Mouse (Mus musculus) kidney, embryonic 16.5 days (tissue): ENCODE data around the gene Trpv4. TPM values are rescaled to one million over a fixed set of nuclear protein-coding genes. Genes with fewer than 3 reads are reported as not detected.

ENCODE experiments used
- ATAC-seq: fragments of 200-750 bp; cut with Nextera tagmentation; 2 replicates; pipeline ENCODE4 v1.8.0; 2017; ENCODE audit warnings: moderate TSS enrichment; ENCODE audit not compliant: low FRiP score, low TSS enrichment
- H3K27ac ChIP-seq: fragments of 300-500 bp; sonication (generic); 2 replicates; pipeline ENCODE4 v1.5.1; 2014; ENCODE audit warnings: low read length
- H3K27me3 ChIP-seq: fragments of 300-500 bp; sonication (generic); 2 replicates; pipeline ENCODE4 v1.6.1; 2014; ENCODE audit warnings: low read length, control low read depth, mixed read lengths; ENCODE audit not compliant: insufficient read depth
- H3K36me3 ChIP-seq: fragments of 300-500 bp; sonication (generic); 2 replicates; pipeline ENCODE4 v1.6.1; 2014; ENCODE audit warnings: low read length, control low read depth, mixed read lengths; ENCODE audit not compliant: insufficient read depth
- H3K4me1 ChIP-seq: fragments of 300-500 bp; sonication (generic); 2 replicates; pipeline ENCODE4 v1.6.1; 2014; ENCODE audit warnings: low read length, control low read depth, mixed read lengths; ENCODE audit not compliant: insufficient read depth
- H3K4me2 ChIP-seq: fragments of 300-500 bp; sonication (generic); replicated peaks from 2 replicates; pipeline ENCODE4 v1.6.1; 2014; ENCODE audit warnings: low read depth, low read length
- H3K4me3 ChIP-seq: fragments of 300-500 bp; sonication (generic); 2 replicates; pipeline ENCODE4 v1.5.1; 2014; ENCODE audit warnings: mild to moderate bottlenecking, low read length
- H3K9ac ChIP-seq: fragments of 300-500 bp; sonication (generic); replicated peaks from 2 replicates; pipeline ENCODE4 v1.6.1; 2014; ENCODE audit warnings: low read length
- H3K9me3 ChIP-seq: fragments of 300-500 bp; sonication (generic); 2 replicates; pipeline ENCODE4 v1.6.1; 2016; ENCODE audit warnings: low read length, control low read depth
- WGBS: fragments of 180-500 bp; shearing (Covaris S2); extraction: QIAGEN DNeasy Blood & Tissue Kit; methylation state at CpG from one replicate; pipeline ENCODE4 v1.1.7; 2014; 5-methylcytosine and 5-hydroxymethylcytosine counted together
- polyA plus RNA-seq: library from polyadenylated mRNA; unstranded; fragments of >200 nt; fragmentation: Nextera tagmentation; extraction: Ambion mirVana; gene quantifications from 2 replicates; pipeline ENCODE4 v1.2.1, GENCODE M21; 2015

Trpv4 gene
- polyA plus RNA-seq, 1 experiment from 2014 or later: 33.4 TPM

- Histone ChIP-seq H3K4me1 (peaks cover 12% of the 10 kb centered on the region), H3K4me2 (no peak overlapping the region), H3K9me3 (no peaks in the 10 kb centered on the region), H3K4me3 (no peak overlapping the region), H3K27ac (no peak overlapping the region), H3K36me3 (peaks cover 9% of the 10 kb centered on the region; the same call in 1 of the 2 replicates), H3K27me3 (no peaks in the 10 kb centered on the region), H3K9ac (no peak overlapping the region)
- WGBS: 66% methylated on average over 24 of the region's 25 CpGs
- no peak for ATAC-seq
These were observed 46.1 kb downstream of the Trpv4 start for GRCm38 (mm10) chr5:114611968-114612608.

DNA sequence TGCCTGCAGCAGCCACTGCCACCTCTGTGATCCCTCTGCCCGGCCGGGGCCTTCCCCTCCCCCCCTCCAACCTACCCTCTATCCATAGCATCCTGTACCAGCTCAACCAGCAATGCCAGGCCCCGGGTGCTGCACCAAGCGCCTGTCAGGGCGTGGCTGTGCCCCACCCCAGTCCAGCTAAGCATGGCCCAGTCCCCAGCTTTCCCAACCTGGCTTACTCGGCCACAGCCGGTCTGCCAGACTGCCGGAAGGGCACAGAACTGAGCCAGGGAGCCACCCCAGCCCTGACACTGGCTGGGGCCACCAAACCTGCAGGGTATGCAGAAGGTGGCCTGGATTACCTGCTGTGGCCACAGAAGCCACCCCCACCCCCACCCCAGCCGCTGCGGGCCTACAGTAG is 47.0 kb downstream of the Trpv4 start:
- 89% methylated on average over 8 of the region's 10 CpGs for WGBS
- no peak for ATAC-seq
- H3K4me2 ChIP-seq: no peak overlapping the region
- no peak overlapping the region for H3K27ac ChIP-seq
- no peaks in the 10 kb centered on the region for H3K27me3 ChIP-seq
- peaks cover 15% of the 10 kb centered on the region for H3K4me1 ChIP-seq
- H3K9ac ChIP-seq: no peak overlapping the region
- peaks cover 9% of the 10 kb centered on the region; the same call in 1 of the 2 replicates for H3K36me3 ChIP-seq
- no peaks in the 10 kb centered on the region for H3K9me3 ChIP-seq
- H3K4me3 ChIP-seq: no peak overlapping the region

GRCm38 (mm10) chr5:114608516-114608915 is 49.7 kb downstream of the Trpv4 start:
- H3K9ac ChIP-seq: no peak overlapping the region
- no peak for ATAC-seq
- H3K4me3 ChIP-seq: no peak overlapping the region
- H3K9me3 ChIP-seq: no peaks in the 10 kb centered on the region
- H3K27ac ChIP-seq: no peak overlapping the region
- no peaks in the 10 kb centered on the region for H3K27me3 ChIP-seq
- 4% methylated on average over 12 of the region's 12 CpGs for WGBS
- H3K4me2 ChIP-seq: no peak overlapping the region
- peaks cover 31% of the 10 kb centered on the region for H3K4me1 ChIP-seq
- peaks cover 9% of the 10 kb centered on the region; the same call in 1 of the 2 replicates for H3K36me3 ChIP-seq

DNA sequence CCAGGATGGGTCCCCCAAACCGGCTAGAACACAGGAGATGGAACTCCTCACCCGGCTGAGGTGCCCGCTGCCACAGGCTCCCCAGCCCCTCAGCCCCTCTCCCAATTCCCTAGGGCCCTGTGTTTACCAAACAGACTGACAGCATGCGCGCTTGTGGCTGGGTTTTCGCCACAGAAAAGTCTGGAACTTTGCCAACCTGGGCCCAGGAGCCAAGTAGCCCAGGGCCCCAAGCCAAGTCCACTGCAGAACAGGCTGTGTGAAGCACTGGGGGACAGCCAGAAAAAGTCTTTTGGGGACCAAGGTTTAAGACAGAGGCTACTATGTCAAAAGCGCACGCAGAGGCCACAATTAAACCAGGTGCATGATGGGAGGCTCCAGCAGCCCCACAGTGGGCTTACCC is 50.6 kb downstream of the Trpv4 start:
- Histone ChIP-seq H3K27me3 (no peaks in the 10 kb centered on the region), H3K36me3 (peaks cover 9% of the 10 kb centered on the region; the same call in 1 of the 2 replicates), H3K9ac (no peak overlapping the region), H3K4me2 (no peak overlapping the region), H3K9me3 (no peaks in the 10 kb centered on the region), H3K27ac (no peak overlapping the region), H3K4me3 (no peak overlapping the region), H3K4me1 (peaks cover 31% of the 10 kb centered on the region)
- ATAC-seq: no peak
- 71% methylated on average over 8 of the region's 8 CpGs for WGBS

DNA sequence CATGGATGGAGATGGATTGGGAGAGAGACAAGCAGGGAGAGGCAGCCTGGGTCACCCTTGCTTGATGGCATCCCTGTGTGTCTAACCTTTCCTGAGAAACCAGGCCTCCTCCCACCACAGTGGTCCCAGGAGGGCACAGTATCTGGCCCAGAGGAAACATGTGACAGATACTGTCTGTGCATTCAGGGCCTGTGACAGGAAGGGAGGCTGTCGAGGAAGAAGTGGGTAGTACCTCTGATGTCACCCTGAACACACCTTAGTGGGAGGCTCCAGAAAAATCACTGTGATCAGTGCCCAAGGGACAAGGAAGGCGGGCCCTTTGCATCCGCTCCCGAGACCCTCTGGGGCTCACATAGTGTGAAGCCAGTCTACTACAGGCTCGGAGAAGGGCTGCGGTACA is 52.2 kb downstream of the Trpv4 start:
- WGBS: 72% methylated on average over 6 of the region's 6 CpGs
- Histone ChIP-seq H3K27ac (no peak overlapping the region), H3K4me3 (no peak overlapping the region), H3K9ac (no peak overlapping the region), H3K36me3 (peaks cover 2% of the 10 kb centered on the region; the same call in 1 of the 2 replicates), H3K4me1 (peaks cover 34% of the 10 kb centered on the region), H3K4me2 (no peak overlapping the region), H3K9me3 (no peaks in the 10 kb centered on the region), H3K27me3 (no peaks in the 10 kb centered on the region)
- no peak for ATAC-seq

DNA sequence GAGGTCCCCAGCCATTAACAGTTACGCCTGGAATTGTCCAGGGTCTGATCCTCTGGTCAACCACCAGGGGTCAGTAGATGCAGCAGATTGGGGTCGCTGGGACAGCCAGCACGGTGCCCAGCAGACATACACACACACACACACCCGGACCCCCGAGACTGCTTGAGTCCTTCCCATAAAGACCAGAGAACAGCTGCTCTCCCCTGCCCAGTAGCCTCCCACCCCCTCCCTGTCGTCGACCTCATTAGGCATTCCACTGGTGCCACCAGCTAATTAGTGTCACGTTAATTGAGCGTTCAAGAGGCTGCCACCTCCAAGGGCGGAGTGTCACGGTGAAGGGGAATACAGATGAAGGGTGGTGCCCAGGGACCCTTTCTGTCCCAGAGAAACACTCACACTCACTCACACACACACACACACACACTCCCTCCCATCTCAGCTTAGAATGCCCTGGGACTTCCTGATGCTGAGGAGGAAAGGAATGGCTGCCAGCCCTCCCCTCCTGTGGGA is 53.4 kb downstream of the Trpv4 start:
- Histone ChIP-seq H3K9ac (peak overlapping the region; percentile 46; the same call in 1 of the 2 replicates), H3K36me3 (no peaks in the 10 kb centered on the region), H3K4me2 (no peak overlapping the region), H3K9me3 (no peaks in the 10 kb centered on the region), H3K4me3 (no peak overlapping the region), H3K27me3 (no peaks in the 10 kb centered on the region), H3K27ac (no peak overlapping the region), H3K4me1 (peaks cover 40% of the 10 kb centered on the region)
- 25% methylated on average over 11 of the region's 11 CpGs for WGBS
- ATAC-seq: no peak; the same call in 1 of the 2 replicates

DNA sequence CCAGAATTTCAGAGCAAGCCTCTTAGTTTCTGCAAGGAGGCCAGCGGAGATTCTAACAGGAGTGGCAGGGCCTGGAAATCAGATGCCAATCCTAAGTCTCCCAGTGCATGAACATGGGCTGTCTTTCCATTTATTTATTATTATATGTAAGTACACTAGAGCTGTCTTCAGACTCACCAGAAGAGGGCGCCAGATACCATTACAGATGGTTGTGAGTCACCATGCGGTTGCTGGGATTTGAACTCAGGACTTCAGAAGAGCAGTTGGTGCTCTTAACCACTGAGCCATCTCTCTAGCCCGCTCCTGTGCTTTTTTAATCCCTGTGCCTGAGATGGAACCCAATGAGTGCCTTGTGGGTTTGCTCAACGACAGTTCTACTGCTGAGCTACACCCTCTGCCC is 54.2 kb downstream of the Trpv4 start:
- Histone ChIP-seq H3K9ac (no peak overlapping the region), H3K27ac (no peak overlapping the region), H3K36me3 (no peaks in the 10 kb centered on the region), H3K4me3 (no peak overlapping the region), H3K27me3 (no peaks in the 10 kb centered on the region), H3K9me3 (no peaks in the 10 kb centered on the region), H3K4me2 (no peak overlapping the region), H3K4me1 (peaks cover 40% of the 10 kb centered on the region)
- no peak for ATAC-seq
- 79% methylated on average over 5 of the region's 5 CpGs for WGBS

DNA sequence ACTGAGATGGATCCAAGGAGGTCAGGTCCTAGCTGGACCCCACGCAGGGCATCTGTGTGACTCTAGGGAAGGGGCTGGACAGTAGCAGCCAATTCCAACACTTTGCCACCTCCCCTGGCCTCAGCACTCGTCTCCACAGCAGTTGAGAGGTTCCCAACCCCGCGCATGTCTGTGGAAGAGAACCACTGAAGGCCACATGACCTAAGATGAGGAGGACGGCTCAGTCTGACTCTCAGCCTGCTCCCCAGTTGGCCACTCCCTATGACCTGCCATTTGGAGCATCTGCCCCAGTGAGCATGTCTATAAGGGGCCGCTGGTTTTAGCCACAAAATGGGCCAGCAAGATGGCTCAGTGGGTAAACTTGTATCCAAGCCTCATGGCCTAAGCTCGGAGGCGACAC is 56.2 kb downstream of the Trpv4 start:
- no peak overlapping the region for H3K27ac ChIP-seq
- peaks cover 43% of the 10 kb centered on the region for H3K4me1 ChIP-seq
- no peak overlapping the region for H3K9ac ChIP-seq
- ATAC-seq: no peak
- H3K27me3 ChIP-seq: no peaks in the 10 kb centered on the region
- no peaks in the 10 kb centered on the region for H3K36me3 ChIP-seq
- H3K4me2 ChIP-seq: no peak overlapping the region
- no peak overlapping the region for H3K4me3 ChIP-seq
- 78% methylated on average over 8 of the region's 8 CpGs for WGBS
- no peaks in the 10 kb centered on the region for H3K9me3 ChIP-seq

GRCm38 (mm10) chr5:114597652-114598051 is 60.6 kb downstream of the Trpv4 start:
- Histone ChIP-seq H3K4me3 (no peak overlapping the region), H3K27me3 (no peaks in the 10 kb centered on the region), H3K9ac (0 out of 2 replicates have a peak overlapping the region, but pooled peaks have one; percentile 18), H3K27ac (peak overlapping the region; percentile 45), H3K36me3 (peaks cover 3% of the 10 kb centered on the region; the same call in 1 of the 2 replicates), H3K4me1 (peaks cover 67% of the 10 kb centered on the region), H3K9me3 (no peaks in the 10 kb centered on the region), H3K4me2 (no peak overlapping the region)
- ATAC-seq: no peak
- 21% methylated on average over 6 of the region's 6 CpGs for WGBS

GRCm38 (mm10) chr5:114597222-114597621 is 61.0 kb downstream of the Trpv4 start:
- 22% methylated on average over 8 of the region's 8 CpGs for WGBS
- no peaks in the 10 kb centered on the region for H3K27me3 ChIP-seq
- H3K9me3 ChIP-seq: no peaks in the 10 kb centered on the region
- H3K4me1 ChIP-seq: peaks cover 72% of the 10 kb centered on the region
- H3K27ac ChIP-seq: peak overlapping the region; percentile 45
- H3K4me3 ChIP-seq: no peak overlapping the region
- 0 out of 2 replicates have a peak overlapping the region, but pooled peaks have one; percentile 18 for H3K9ac ChIP-seq
- ATAC-seq: no peak
- peaks cover 3% of the 10 kb centered on the region; the same call in 1 of the 2 replicates for H3K36me3 ChIP-seq
- H3K4me2 ChIP-seq: 0 out of 2 replicates have a peak overlapping the region, but pooled peaks have one; percentile 14
